Mouse (Mus musculus): Measurements from ENCODE around the gene Zfp189. TPM values are rescaled to one million over a fixed set of nuclear protein-coding genes. Genes with fewer than 3 reads are reported as not detected.
"Not testable (repeated sequence)": the region's sequence is repeated elsewhere in the genome, so short reads cannot be mapped to it uniquely, and the experiment has no call there.

Gene Zfp189
- polyA plus RNA-seq, 1 experiment from 2014 or later = 8.3 TPM

GRCm38 (mm10) chr4:49485442-49485841, 35.5 kb upstream of the Zfp189 start:
- Histone ChIP-seq H3K9me3 (ENCODE audit: control insufficient read depth, low read length) (no peaks in the 10 kb centered on the region), H3K9ac (ENCODE audit: low read length) (no peak overlapping the region), H3K27me3 (ENCODE audit: control insufficient read depth, insufficient read depth, low read length) (no peaks in the 10 kb centered on the region), H3K27ac (replicated peaks in 1 of 2; ENCODE audit: control insufficient read depth in 1 of 2, insufficient read depth in 1 of 2, low read depth in 2 of 2, low read length in 2 of 2) (no peak overlapping the region), H3K4me1 (ENCODE audit: control insufficient read depth in 2 of 2, insufficient read depth in 2 of 2, low read length in 2 of 2) (0 out of 4 replicates have a peak, but pooled peaks cover 1% of the 10 kb centered on the region in 2 experiments), H3K4me2 (ENCODE audit: low read length) (no peak overlapping the region), H3K36me3 (ENCODE audit: control insufficient read depth, insufficient read depth, low read length) (no peaks in the 10 kb centered on the region), H3K4me3 (ENCODE audit: control insufficient read depth in 1 of 2, insufficient read depth in 1 of 2, low read depth in 1 of 2, low read length in 2 of 2) (no peak overlapping the region)
- no peak for ATAC-seq (ENCODE audit: insufficient number of reproducible peaks, insufficient read depth, low FRiP score, low read depth)

GRCm38 (mm10) chr4:49485934-49486650, 34.9 kb upstream of the Zfp189 start:
- WGBS = 65% methylated on average over 3 of the region's 3 CpGs
- not testable (repeated sequence) for H3K9ac ChIP-seq (ENCODE audit: low read length); H3K4me3 ChIP-seq (ENCODE audit: control insufficient read depth in 1 of 2, insufficient read depth in 1 of 2, low read depth in 1 of 2, low read length in 2 of 2); H3K27ac ChIP-seq (replicated peaks in 1 of 2; ENCODE audit: control insufficient read depth in 1 of 2, insufficient read depth in 1 of 2, low read depth in 2 of 2, low read length in 2 of 2); H3K9me3 ChIP-seq (ENCODE audit: control insufficient read depth, low read length); H3K36me3 ChIP-seq (ENCODE audit: control insufficient read depth, insufficient read depth, low read length); H3K4me1 ChIP-seq (ENCODE audit: control insufficient read depth in 2 of 2, insufficient read depth in 2 of 2, low read length in 2 of 2); H3K4me2 ChIP-seq (ENCODE audit: low read length); H3K27me3 ChIP-seq (ENCODE audit: control insufficient read depth, insufficient read depth, low read length); ATAC-seq (ENCODE audit: insufficient number of reproducible peaks, insufficient read depth, low FRiP score, low read depth)

GRCm38 (mm10) chr4:49503563-49503962, 17.4 kb upstream of the Zfp189 start:
- Histone ChIP-seq H3K9me3 (ENCODE audit: control insufficient read depth, low read length) (no peaks in the 10 kb centered on the region), H3K4me2 (ENCODE audit: low read length) (no peak overlapping the region), H3K27ac (replicated peaks in 1 of 2; ENCODE audit: control insufficient read depth in 1 of 2, insufficient read depth in 1 of 2, low read depth in 2 of 2, low read length in 2 of 2) (no peak overlapping the region), H3K9ac (ENCODE audit: low read length) (no peak overlapping the region), H3K36me3 (ENCODE audit: control insufficient read depth, insufficient read depth, low read length) (no peaks in the 10 kb centered on the region), H3K4me1 (ENCODE audit: control insufficient read depth in 2 of 2, insufficient read depth in 2 of 2, low read length in 2 of 2) (no peaks in the 10 kb centered on the region), H3K27me3 (ENCODE audit: control insufficient read depth, insufficient read depth, low read length) (no peaks in the 10 kb centered on the region), H3K4me3 (ENCODE audit: control insufficient read depth in 1 of 2, insufficient read depth in 1 of 2, low read depth in 1 of 2, low read length in 2 of 2) (no peak overlapping the region)
- WGBS = 78% methylated on average over 1 of the region's 1 CpGs
- ATAC-seq (ENCODE audit: insufficient number of reproducible peaks, insufficient read depth, low FRiP score, low read depth) = no peak

GRCm38 (mm10) chr4:49506386-49506785, 14.6 kb upstream of the Zfp189 start, which contains the start of gene Baat:
Gene Baat (minus strand): TSS chr4:49506557.
- Histone ChIP-seq H3K4me3 (ENCODE audit: control insufficient read depth in 1 of 2, insufficient read depth in 1 of 2, low read depth in 1 of 2, low read length in 2 of 2) (no peak within 1 kb of the TSS), H3K36me3 (ENCODE audit: control insufficient read depth, insufficient read depth, low read length) (peaks cover 4% of the 10 kb centered on the region; the same call in 1 of the 2 replicates), H3K27me3 (ENCODE audit: control insufficient read depth, insufficient read depth, low read length) (no peaks in the 10 kb centered on the region), H3K9me3 (ENCODE audit: control insufficient read depth, low read length) (no peaks in the 10 kb centered on the region), H3K4me1 (ENCODE audit: control insufficient read depth in 2 of 2, insufficient read depth in 2 of 2, low read length in 2 of 2) (no peaks in the 10 kb centered on the region), H3K9ac (ENCODE audit: low read length) (no peak within 1 kb of the TSS), H3K27ac (replicated peaks in 1 of 2; ENCODE audit: control insufficient read depth in 1 of 2, insufficient read depth in 1 of 2, low read depth in 2 of 2, low read length in 2 of 2) (no peak within 1 kb of the TSS), H3K4me2 (ENCODE audit: low read length) (no peak within 1 kb of the TSS)
- WGBS = 36% methylated on average over 3 of the region's 3 CpGs
- no peak for ATAC-seq (ENCODE audit: insufficient number of reproducible peaks, insufficient read depth, low FRiP score, low read depth)

DNA sequence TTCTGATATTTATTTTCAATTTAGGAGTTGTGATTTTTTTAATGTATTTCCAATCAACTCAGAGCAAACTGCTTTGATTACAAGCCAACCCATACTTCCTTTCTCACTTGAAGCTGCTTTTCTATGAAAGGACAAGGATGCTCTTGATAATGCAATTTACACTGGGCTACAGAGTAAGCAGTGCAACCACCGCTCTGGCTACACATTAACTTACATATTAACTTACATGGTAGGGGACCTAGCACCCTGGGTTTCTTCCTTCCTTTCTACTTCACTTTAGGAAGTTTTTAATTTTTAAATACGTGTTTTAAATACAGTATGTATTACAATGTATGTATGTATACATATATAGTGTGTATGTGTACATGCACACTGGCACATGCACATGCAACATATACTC, 11.8 kb upstream of the Zfp189 start:
- ATAC-seq (ENCODE audit: insufficient number of reproducible peaks, insufficient read depth, low FRiP score, low read depth) = no peak
- H3K4me2 ChIP-seq (ENCODE audit: low read length) = no peak overlapping the region
- H3K27me3 ChIP-seq (ENCODE audit: control insufficient read depth, insufficient read depth, low read length) = no peaks in the 10 kb centered on the region
- WGBS = 92% methylated on average over 2 of the region's 2 CpGs
- no peak overlapping the region for H3K27ac ChIP-seq (replicated peaks in 1 of 2; ENCODE audit: control insufficient read depth in 1 of 2, insufficient read depth in 1 of 2, low read depth in 2 of 2, low read length in 2 of 2)
- H3K9ac ChIP-seq (ENCODE audit: low read length) = no peak overlapping the region
- no peaks in the 10 kb centered on the region for H3K9me3 ChIP-seq (ENCODE audit: control insufficient read depth, low read length)
- H3K36me3 ChIP-seq (ENCODE audit: control insufficient read depth, insufficient read depth, low read length) = peaks cover 29% of the 10 kb centered on the region
- H3K4me3 ChIP-seq (ENCODE audit: control insufficient read depth in 1 of 2, insufficient read depth in 1 of 2, low read depth in 1 of 2, low read length in 2 of 2) = no peak overlapping the region
- H3K4me1 ChIP-seq (ENCODE audit: control insufficient read depth in 2 of 2, insufficient read depth in 2 of 2, low read length in 2 of 2) = no peaks in the 10 kb centered on the region

DNA sequence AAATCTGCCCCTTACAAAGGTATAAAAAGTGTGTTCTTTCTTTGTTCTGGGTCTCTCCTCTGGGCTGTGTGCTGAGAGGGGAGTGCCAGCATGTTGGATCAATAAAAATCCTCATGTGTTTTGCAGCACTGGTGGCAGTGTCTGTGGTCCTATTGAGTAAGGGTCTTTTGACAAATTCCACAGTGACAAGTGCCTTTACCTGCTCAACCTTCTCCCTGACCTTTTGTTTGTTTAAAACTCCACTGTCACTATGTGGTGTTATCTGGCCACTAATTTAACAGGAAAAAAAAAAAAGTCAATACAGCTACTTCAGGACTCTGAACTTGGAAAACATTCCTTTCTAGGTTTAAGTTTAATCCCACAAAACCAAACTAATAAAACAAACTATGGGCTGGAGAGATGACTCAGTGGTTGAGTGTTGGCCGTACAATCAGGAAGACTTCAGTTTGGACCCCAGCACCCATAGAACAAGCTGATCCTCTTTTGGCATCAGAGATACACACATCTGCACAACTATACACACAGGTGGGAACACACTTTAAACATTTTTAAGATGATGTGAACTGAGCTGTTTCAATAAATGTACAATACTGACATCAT, 10.6 kb upstream of the Zfp189 start:
- H3K9ac ChIP-seq (ENCODE audit: low read length); H3K4me3 ChIP-seq (ENCODE audit: control insufficient read depth in 1 of 2, insufficient read depth in 1 of 2, low read depth in 1 of 2, low read length in 2 of 2); H3K27ac ChIP-seq (replicated peaks in 1 of 2; ENCODE audit: control insufficient read depth in 1 of 2, insufficient read depth in 1 of 2, low read depth in 2 of 2, low read length in 2 of 2); ATAC-seq (ENCODE audit: insufficient number of reproducible peaks, insufficient read depth, low FRiP score, low read depth); H3K9me3 ChIP-seq (ENCODE audit: control insufficient read depth, low read length); H3K4me2 ChIP-seq (ENCODE audit: low read length); H3K27me3 ChIP-seq (ENCODE audit: control insufficient read depth, insufficient read depth, low read length); H3K4me1 ChIP-seq (ENCODE audit: control insufficient read depth in 2 of 2, insufficient read depth in 2 of 2, low read length in 2 of 2): not testable (repeated sequence)
- peaks cover 32% of the 10 kb centered on the region for H3K36me3 ChIP-seq (ENCODE audit: control insufficient read depth, insufficient read depth, low read length)
- WGBS = 95% methylated on average over 1 of the region's 1 CpGs

DNA sequence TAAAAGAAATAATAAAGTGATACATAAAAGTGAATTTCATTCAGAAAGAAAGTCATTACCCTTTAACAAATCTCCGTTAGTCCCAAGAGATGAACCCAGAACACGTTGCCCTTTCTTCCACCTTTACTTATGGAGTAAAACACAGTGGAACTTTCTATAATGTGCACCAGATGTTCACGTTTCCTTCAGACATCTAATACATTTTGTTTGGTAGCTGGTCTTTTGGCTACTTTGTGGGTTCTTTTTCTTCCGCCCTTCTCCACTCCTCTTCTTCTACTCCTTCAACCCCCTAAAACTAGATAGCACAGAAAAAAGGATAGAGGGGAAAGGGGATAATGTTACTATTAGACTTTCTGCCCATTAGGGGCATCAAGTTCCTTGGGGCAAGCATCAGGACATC, 8.3 kb upstream of the Zfp189 start:
- no peak for ATAC-seq (ENCODE audit: insufficient number of reproducible peaks, insufficient read depth, low FRiP score, low read depth)
- no peaks in the 10 kb centered on the region for H3K27me3 ChIP-seq (ENCODE audit: control insufficient read depth, insufficient read depth, low read length)
- no peak overlapping the region for H3K4me3 ChIP-seq (ENCODE audit: control insufficient read depth in 1 of 2, insufficient read depth in 1 of 2, low read depth in 1 of 2, low read length in 2 of 2)
- no peak overlapping the region for H3K27ac ChIP-seq (replicated peaks in 1 of 2; ENCODE audit: control insufficient read depth in 1 of 2, insufficient read depth in 1 of 2, low read depth in 2 of 2, low read length in 2 of 2)
- 94% methylated on average over 4 of the region's 4 CpGs for WGBS
- H3K9me3 ChIP-seq (ENCODE audit: control insufficient read depth, low read length) = no peaks in the 10 kb centered on the region
- H3K36me3 ChIP-seq (ENCODE audit: control insufficient read depth, insufficient read depth, low read length) = peaks cover 32% of the 10 kb centered on the region
- H3K4me2 ChIP-seq (ENCODE audit: low read length) = no peak overlapping the region
- no peaks in the 10 kb centered on the region for H3K4me1 ChIP-seq (ENCODE audit: control insufficient read depth in 2 of 2, insufficient read depth in 2 of 2, low read length in 2 of 2)
- no peak overlapping the region for H3K9ac ChIP-seq (ENCODE audit: low read length)

Data from heart, embryonic 14.5 days (tissue).